Mouse (Mus musculus): ENCODE data around the gene Ank2. TPM values are rescaled to one million over a fixed set of nuclear protein-coding genes. Genes with fewer than 3 reads are reported as not detected.

Gene Ank2
- total and polyA plus RNA-seq, 3 experiments = 18.9 to 95.5 (median 57.8) TPM

DNA sequence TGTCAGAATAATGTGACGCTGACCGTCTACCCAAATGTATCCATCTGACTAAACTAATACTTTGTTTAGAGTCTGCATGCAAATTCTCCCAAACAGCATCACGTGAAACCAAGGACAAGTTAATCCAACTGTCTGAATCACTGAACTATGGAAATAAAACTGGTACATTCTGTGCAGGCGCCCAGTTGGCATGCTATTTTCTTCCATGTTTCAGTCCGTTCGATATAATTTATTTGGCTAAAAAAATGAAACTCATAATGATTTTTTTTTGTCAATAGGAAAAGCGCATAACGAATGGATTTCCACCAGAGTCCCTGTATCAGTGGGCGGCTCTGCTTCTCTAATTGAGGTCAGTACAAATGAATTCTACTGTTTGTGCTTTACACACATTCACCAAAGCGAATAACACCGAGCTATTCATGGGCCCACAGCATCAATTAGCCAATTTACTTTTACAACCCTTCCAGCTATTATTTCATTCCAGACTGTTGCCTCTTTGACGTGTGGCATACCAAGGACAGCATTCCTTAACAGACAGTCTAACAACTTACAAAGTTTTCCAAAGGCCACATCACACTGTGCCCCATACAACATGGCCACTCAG is 368.9 kb downstream of the Ank2 start:
- no peaks in the 10 kb centered on the region for H3K36me3 ChIP-seq (replicated peaks)
- H3K4me3 ChIP-seq (ENCODE audit: low read depth, low read length) = no peak overlapping the region
- H3K27me3 ChIP-seq (ENCODE audit: insufficient read depth, low read length) = no peaks in the 10 kb centered on the region
- no peak for ATAC-seq (ENCODE audit: extremely low read depth, insufficient number of reproducible peaks, low FRiP score, poor library complexity, severe bottlenecking)
- no peaks in the 10 kb centered on the region for H3K4me1 ChIP-seq (ENCODE audit: insufficient read depth, low read depth, low read length)
- H3K9me3 ChIP-seq (replicated peaks) = no peaks in the 10 kb centered on the region
- no peak for DNase-seq (ENCODE audit: low spot score)
- TF ChIP-seq CTCF (IDR thresholded peaks at IDR 0.05; ENCODE audit: low read depth, low read length) (no peak), GATA2 (IDR thresholded peaks at IDR 0.05; ENCODE audit: borderline replicate concordance, low read depth, low read length) (no peak), POLR2AphosphoS5 (IDR thresholded peaks at IDR 0.05; ENCODE audit: insufficient replicate concordance, low read depth, low read length) (no peak), GATA1 (IDR thresholded peaks at IDR 0.05; ENCODE audit: borderline replicate concordance, low read length) (no peak), TAL1 (conservative IDR thresholded peaks at IDR 0.05; ENCODE audit: low read depth, low read length) (no peak)

- ATAC-seq (ENCODE audit: extremely low read depth, insufficient number of reproducible peaks, low FRiP score, poor library complexity, severe bottlenecking) = no peak
- no peak overlapping the region for H3K4me3 ChIP-seq (ENCODE audit: low read depth, low read length)
- H3K36me3 ChIP-seq (replicated peaks) = peaks cover under 1% of the 10 kb centered on the region
- no peak for TF ChIP-seq CTCF (IDR thresholded peaks at IDR 0.05; ENCODE audit: low read depth, low read length)
- no peak for TF ChIP-seq GATA2 (IDR thresholded peaks at IDR 0.05; ENCODE audit: borderline replicate concordance, low read depth, low read length)
- no peak for TF ChIP-seq POLR2AphosphoS5 (IDR thresholded peaks at IDR 0.05; ENCODE audit: insufficient replicate concordance, low read depth, low read length)
- no peak for TF ChIP-seq GATA1 (IDR thresholded peaks at IDR 0.05; ENCODE audit: borderline replicate concordance, low read length)
- TF ChIP-seq TAL1 (conservative IDR thresholded peaks at IDR 0.05; ENCODE audit: low read depth, low read length) = no peak
- no peak for DNase-seq (ENCODE audit: low spot score)
- H3K27me3 ChIP-seq (ENCODE audit: insufficient read depth, low read length) = no peaks in the 10 kb centered on the region
- no peaks in the 10 kb centered on the region for H3K4me1 ChIP-seq (ENCODE audit: insufficient read depth, low read depth, low read length)
- no peaks in the 10 kb centered on the region for H3K9me3 ChIP-seq (replicated peaks)
These were observed 369.4 kb downstream of the Ank2 start for GRCm38 (mm10) chr3:127129750-127130149.

- TF ChIP-seq CTCF (IDR thresholded peaks at IDR 0.05; ENCODE audit: low read depth, low read length) = no peak
- no peak for TF ChIP-seq GATA2 (IDR thresholded peaks at IDR 0.05; ENCODE audit: borderline replicate concordance, low read depth, low read length)
- no peak for TF ChIP-seq TAL1 (conservative IDR thresholded peaks at IDR 0.05; ENCODE audit: low read depth, low read length)
- no peak for TF ChIP-seq POLR2AphosphoS5 (IDR thresholded peaks at IDR 0.05; ENCODE audit: insufficient replicate concordance, low read depth, low read length)
- no peak for TF ChIP-seq GATA1 (IDR thresholded peaks at IDR 0.05; ENCODE audit: borderline replicate concordance, low read length)
- no peaks in the 10 kb centered on the region for H3K27me3 ChIP-seq (ENCODE audit: insufficient read depth, low read length)
- no peaks in the 10 kb centered on the region for H3K9me3 ChIP-seq (replicated peaks)
- ATAC-seq (ENCODE audit: extremely low read depth, insufficient number of reproducible peaks, low FRiP score, poor library complexity, severe bottlenecking) (no peak), DNase-seq (ENCODE audit: low spot score) (no peak)
- H3K4me1 ChIP-seq (ENCODE audit: insufficient read depth, low read depth, low read length) = no peaks in the 10 kb centered on the region
- peaks cover 5% of the 10 kb centered on the region for H3K36me3 ChIP-seq (replicated peaks)
- no peak overlapping the region for H3K4me3 ChIP-seq (ENCODE audit: low read depth, low read length)
These were observed 371.5 kb downstream of the Ank2 start for GRCm38 (mm10) chr3:127127611-127128010.

DNA sequence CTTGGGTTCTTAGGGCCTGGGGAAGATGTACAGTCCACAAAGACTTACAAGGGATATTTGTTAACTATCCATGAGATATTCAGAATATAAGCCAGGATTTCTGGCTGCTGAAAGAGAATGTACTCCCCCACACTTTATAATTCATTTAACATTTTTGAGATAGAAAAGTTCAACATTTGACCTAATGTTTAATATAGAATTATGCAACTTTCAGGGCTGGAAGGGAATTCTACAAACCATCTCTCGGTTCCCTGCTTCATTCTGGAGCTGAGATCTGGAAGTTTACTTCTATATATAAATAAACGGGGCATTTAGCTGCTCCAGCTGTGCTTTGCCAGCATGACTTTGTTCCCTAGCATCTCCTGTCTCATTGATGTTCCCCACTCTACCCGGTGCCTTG is 372.9 kb downstream of the Ank2 start:
- H3K27me3 ChIP-seq (ENCODE audit: insufficient read depth, low read length) = no peaks in the 10 kb centered on the region
- no peak for DNase-seq (ENCODE audit: low spot score)
- no peak for TF ChIP-seq GATA1 (IDR thresholded peaks at IDR 0.05; ENCODE audit: borderline replicate concordance, low read length)
- no peak for TF ChIP-seq TAL1 (conservative IDR thresholded peaks at IDR 0.05; ENCODE audit: low read depth, low read length)
- TF ChIP-seq GATA2 (IDR thresholded peaks at IDR 0.05; ENCODE audit: borderline replicate concordance, low read depth, low read length) = no peak
- TF ChIP-seq CTCF (IDR thresholded peaks at IDR 0.05; ENCODE audit: low read depth, low read length) = no peak
- no peak for TF ChIP-seq POLR2AphosphoS5 (IDR thresholded peaks at IDR 0.05; ENCODE audit: insufficient replicate concordance, low read depth, low read length)
- no peak for ATAC-seq (ENCODE audit: extremely low read depth, insufficient number of reproducible peaks, low FRiP score, poor library complexity, severe bottlenecking)
- H3K4me3 ChIP-seq (ENCODE audit: low read depth, low read length) = no peak overlapping the region
- H3K9me3 ChIP-seq (replicated peaks) = no peaks in the 10 kb centered on the region
- H3K4me1 ChIP-seq (ENCODE audit: insufficient read depth, low read depth, low read length) = no peaks in the 10 kb centered on the region
- H3K36me3 ChIP-seq (replicated peaks) = peaks cover 5% of the 10 kb centered on the region

DNA sequence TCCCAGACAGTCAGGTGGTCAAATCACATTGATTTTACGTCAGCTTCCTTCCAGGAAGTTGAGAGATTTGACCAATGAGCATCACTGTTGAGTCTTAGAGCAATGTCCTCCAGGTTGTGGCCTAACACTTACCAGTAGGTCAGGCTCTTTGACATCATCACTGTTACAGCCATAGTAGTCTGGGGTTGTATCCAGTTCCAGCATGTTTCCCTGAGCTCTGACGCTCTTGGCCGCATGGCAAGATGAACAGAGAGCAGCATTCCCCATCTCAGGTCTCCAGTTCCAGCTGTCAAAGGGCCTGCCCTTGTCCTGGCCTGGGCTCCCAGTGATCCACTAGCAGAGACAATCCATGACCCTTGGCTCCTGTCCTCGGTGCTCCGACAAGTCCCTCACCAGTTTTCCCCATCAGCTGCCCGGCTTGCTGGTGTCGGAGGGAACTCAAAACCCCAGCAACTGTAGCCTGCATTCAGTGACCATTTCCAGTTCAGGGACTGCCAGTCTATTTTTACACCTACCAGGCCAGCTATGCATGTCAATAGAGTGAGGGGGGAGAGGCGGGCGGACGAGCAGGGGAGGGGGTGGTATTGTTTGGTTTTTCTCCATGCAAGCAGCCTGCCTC is 374.7 kb downstream of the Ank2 start:
- peaks cover 5% of the 10 kb centered on the region for H3K36me3 ChIP-seq (replicated peaks)
- TF ChIP-seq CTCF (IDR thresholded peaks at IDR 0.05; ENCODE audit: low read depth, low read length) (no peak), GATA1 (IDR thresholded peaks at IDR 0.05; ENCODE audit: borderline replicate concordance, low read length) (no peak), GATA2 (IDR thresholded peaks at IDR 0.05; ENCODE audit: borderline replicate concordance, low read depth, low read length) (no peak), TAL1 (conservative IDR thresholded peaks at IDR 0.05; ENCODE audit: low read depth, low read length) (no peak), POLR2AphosphoS5 (IDR thresholded peaks at IDR 0.05; ENCODE audit: insufficient replicate concordance, low read depth, low read length) (no peak)
- DNase-seq (ENCODE audit: low spot score) = no peak

DNA sequence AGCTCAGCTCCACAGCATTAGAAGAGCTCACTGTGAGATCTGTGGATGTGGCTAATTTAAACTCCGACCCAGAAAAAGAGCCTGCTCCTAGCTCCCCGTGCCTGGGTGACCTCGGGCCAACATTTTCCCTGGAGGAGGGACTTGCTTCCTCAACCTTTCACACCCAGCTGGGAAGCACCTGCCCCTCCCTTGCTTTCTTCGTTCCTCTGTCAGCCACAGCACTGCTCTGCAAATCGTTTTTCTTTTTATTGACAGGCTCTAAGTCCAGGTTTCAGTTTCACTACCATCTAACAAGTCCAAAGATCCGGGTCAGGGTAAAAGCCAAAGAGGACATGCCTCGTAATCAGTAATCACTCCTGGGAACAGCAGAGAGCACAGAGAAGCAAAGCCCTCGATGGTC is 375.8 kb downstream of the Ank2 start:
- H3K27me3 ChIP-seq (ENCODE audit: insufficient read depth, low read length) = no peaks in the 10 kb centered on the region
- TF ChIP-seq CTCF (IDR thresholded peaks at IDR 0.05; ENCODE audit: low read depth, low read length) (no peak), TAL1 (conservative IDR thresholded peaks at IDR 0.05; ENCODE audit: low read depth, low read length) (no peak), POLR2AphosphoS5 (IDR thresholded peaks at IDR 0.05; ENCODE audit: insufficient replicate concordance, low read depth, low read length) (no peak), GATA2 (IDR thresholded peaks at IDR 0.05; ENCODE audit: borderline replicate concordance, low read depth, low read length) (no peak), GATA1 (IDR thresholded peaks at IDR 0.05; ENCODE audit: borderline replicate concordance, low read length) (no peak)
- no peaks in the 10 kb centered on the region for H3K4me1 ChIP-seq (ENCODE audit: insufficient read depth, low read depth, low read length)
- ATAC-seq (ENCODE audit: extremely low read depth, insufficient number of reproducible peaks, low FRiP score, poor library complexity, severe bottlenecking) (no peak), DNase-seq (ENCODE audit: low spot score) (no peak)
- H3K36me3 ChIP-seq (replicated peaks) = peaks cover 5% of the 10 kb centered on the region
- no peaks in the 10 kb centered on the region for H3K9me3 ChIP-seq (replicated peaks)
- no peak overlapping the region for H3K4me3 ChIP-seq (ENCODE audit: low read depth, low read length)

More for the DNA sequence above, 374.7 kb downstream of the Ank2 start:
- Histone ChIP-seq H3K27me3 (ENCODE audit: insufficient read depth, low read length) (no peaks in the 10 kb centered on the region), H3K9me3 (replicated peaks) (no peaks in the 10 kb centered on the region), H3K4me1 (ENCODE audit: insufficient read depth, low read depth, low read length) (no peaks in the 10 kb centered on the region), H3K4me3 (ENCODE audit: low read depth, low read length) (no peak overlapping the region)
- ATAC-seq (ENCODE audit: extremely low read depth, insufficient number of reproducible peaks, low FRiP score, poor library complexity, severe bottlenecking) = no peak

All from G1E (cell line).